Mouse (Mus musculus): ENCODE results near the gene Wdr41. TPM values are rescaled to one million over a fixed set of nuclear protein-coding genes. Genes with fewer than 3 reads are reported as not detected.
A peak's percentile ranks its signal among the peaks of the same experiment; 100 is the strongest.

Gene Wdr41
- total RNA-seq, 1 experiment from 2014 or later: 17.2 TPM

DNA sequence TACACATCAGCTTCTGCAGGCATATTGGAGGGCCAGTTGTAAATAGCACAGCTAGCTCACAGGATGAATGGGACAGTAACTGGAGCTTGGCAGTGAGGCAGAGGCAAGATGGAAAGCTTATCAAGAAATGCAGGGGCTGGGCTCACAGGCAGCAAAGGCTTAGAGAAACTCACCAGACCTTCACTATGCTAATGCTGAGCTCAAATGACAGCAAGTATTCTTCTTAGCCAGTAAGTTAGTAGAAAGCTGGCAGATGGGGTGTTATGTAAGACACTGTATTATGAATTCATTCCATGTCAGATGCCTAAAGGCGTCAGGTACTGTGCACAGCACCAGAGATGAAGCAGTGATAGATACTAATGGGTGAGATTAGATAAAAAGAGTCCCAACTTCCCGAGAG lies 58.6 kb downstream of the Wdr41 start:
- DNase-seq: no peak

DNA sequence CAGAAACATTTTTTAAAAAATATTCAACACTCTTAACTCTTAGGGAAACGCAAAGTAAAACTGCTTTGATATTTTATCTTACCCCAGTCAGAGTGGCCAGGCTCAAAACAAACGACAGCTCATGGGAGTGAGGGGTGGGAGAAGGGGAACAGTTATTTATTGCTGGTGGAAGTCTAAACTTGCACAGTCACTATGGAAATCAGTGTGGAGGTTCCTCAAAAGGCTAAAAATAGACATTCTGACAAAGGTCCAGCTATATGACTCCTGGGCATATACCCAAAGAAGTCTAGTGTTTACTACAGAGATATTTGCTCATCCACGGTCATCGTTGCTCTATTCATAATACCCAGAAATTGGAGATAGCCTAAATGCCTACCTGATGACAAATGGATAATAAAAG lies 62.1 kb downstream of the Wdr41 start:
- no peak for DNase-seq

DNA sequence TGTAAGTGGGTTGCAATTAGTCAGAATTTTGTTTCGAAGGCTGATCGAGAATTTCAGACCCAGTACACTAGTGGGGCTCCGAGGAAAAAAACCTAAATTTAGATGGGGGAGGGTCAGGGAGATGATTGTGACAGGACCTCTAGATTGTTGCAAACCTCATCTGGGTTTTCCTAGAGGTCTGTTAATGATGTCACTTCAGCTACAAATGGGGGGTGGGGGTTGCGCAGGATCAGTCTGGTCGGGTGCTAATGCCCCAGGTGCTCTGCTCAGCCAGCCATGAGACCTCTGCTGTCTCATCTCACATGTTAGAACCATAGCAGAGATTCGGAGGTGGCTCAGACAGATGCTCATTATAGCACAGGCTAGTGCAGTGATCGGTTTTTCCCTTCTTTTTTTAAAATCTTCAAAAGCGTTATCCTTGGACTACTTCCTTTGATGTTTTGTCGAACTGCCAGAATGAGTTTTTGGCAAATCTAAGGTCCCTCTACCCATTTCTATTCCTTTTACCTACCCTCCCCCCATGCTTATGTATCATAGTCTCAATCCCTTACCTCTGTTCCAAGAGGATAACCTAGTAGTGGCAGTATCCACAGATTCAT lies 64.1 kb downstream of the Wdr41 start:
- no peak for DNase-seq

DNA sequence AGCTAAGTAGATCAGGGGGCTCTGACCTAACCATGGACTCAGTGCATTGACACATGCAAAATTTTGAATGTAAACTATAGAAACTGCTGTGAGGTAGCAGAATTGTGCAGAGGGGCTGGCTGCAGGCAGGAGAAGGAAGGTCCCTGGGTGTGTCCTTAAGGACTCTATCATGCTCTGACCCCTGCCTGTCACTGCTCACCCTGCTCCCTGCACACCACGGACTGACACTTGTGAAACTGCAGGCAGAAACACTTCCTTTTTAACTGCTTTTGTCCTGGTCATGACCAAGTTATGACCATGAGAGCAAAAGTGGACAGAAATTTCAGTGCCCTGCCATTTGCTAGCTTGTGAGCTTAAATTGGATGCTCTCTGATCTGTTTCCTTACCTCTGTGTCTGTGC lies 68.0 kb downstream of the Wdr41 start:
- DNase-seq: no peak

DNA sequence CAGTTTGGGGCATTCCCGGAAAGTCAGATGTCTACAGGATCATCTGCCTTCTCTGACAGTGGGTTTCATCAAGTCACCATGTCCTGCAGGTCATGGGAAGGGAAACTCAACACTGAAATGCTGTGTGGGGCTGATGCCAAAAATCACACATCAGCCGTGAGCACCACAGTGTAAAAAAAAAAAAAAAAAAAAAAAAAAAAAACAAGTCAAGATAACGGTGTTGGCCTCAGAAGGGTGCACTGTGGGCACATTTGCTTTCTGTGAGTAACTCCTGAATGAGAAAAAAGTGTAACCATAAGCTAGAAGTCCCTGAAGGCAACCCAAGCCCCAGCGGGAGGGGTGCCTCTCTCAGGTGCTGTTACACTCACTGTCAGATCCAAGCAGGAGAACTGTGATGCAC lies 74.3 kb downstream of the Wdr41 start:
- no peak for DNase-seq

DNA sequence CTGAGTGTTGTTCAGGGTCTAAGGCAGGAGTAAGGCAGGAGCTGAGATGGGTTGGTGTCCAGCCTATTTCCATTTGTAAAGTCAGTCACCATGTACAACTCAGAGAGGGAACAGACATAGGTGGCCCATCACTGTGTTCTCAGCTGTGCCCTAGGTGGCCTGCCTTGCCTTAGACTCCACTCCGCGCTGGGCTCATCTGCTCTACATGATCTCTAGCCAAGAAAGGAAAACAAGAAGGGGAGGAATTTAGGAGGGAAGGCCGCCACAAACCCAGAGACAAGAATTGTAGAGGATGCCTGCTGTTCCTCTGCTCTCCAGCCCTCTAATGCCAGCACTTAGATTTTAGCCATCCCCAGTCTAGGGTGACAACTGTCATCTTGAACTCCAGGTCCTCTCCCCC lies 76.3 kb downstream of the Wdr41 start:
- DNase-seq: no peak

DNA sequence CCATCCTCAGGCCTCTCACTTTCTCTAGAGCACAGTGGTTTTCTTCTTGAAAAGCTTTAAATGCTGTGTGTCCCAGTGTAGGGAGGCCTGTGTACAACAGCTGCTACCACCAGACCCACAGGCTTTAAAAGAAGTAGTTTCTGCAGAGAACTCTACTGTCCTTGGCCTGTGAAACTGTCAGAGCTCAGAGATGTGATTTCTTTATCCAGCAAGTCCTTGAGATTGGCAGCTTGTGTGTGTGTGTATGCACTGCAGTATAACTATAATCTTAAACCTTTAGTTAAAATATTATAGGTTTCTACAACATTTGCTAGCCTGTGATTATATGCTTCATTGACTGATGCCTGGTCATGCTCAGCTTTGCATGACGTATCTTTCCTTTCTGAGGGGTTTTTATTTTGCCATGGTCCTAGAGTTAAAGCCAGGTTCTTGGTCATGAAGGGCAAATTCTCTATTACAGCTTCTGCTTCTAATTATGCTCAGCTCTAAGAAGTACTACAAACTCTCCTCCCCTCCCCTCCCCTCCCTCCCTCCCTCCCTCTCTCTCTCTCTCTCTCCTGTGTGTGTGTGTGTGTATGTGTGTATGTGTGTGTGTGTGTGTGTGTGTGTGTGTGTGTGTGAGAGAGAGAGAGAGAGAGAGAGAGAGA lies 79.7 kb downstream of the Wdr41 start:
- DNase-seq: no peak

DNA sequence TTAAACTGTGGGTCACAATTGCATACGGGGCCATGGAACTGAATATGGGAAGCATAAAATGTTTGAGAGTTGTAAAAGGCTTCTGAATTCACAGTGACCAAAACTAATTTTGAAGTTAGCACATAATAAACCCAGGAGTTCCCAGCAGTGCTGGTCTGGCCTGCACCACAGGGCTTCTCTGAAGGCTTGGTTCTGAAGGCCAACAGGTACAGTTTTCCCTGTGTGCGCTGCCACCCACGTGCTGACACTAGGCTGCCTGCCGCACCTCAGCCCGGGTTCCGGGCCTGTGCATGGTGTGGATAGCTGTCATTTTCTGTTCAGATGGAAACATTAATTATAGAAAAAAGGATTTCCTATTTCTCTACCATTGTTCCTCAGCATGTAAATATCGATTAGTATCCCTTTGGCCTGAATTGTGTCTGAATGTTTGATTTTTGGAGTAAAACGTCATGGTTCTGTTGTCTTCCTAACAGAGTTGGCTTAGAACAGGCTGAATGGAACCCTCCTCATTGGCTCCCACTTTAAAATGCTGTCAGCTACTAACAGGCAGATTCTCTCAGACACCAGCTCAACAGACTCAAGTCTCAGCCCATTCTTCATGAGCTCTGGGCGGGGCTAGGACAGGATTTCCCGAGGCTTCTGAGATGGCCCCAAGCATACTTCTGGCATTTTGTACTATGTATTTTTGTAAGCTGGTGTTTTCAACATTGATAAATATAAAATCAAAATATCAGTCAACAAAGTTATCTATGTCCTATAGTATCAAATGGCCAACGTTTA lies 80.5 kb downstream of the Wdr41 start:
- DNase-seq: no peak

DNA sequence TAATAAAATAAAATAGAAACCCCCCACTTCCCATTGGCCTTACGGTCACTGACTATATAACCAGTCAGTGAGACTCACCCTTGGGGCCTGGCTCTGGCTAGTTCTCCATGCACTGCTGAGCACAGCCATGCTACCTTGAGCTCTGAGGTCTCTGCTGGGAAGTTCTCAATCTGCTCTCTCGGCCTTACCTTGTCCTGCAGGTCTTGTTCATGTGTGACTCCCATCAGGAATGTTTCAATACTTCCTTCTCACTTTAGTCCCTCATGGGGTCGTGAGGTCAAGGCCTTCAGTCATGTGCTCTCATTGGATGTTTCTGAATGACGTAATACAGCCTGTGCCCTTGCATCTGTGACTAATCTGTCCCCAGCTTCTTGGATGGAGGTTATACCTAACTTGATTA lies 82.7 kb downstream of the Wdr41 start:
- DNase-seq: peak; percentile 39

DNA sequence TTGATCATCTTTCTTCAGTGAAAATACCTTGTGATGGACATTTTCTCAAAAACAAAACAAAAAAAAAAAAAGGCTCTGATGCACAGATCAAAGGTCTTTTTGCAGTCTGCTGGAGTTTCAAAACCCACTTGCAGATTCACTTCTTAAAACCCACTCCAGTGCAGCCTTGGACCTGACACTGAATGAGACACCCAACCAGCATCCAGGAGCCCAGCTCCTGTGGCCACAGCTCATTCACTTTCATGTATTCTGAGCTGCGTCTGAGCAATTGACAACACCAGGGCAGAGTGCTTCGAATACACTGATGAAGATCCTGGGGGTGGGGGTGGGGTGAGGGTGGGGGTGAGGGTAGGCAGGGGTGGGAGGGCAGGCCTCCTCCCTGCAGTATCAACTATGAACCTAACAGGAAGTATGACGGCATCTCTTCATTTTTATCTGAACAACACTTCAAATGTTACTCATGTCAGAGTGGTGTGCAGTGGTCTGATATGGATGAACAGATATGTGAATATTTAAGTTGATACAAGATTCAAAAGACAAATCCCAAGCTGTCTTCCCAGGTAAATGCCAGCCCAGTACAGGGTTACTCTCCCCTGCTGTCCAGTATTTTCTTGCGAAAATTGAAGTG lies 87.4 kb downstream of the Wdr41 start:
- no peak for DNase-seq

DNA sequence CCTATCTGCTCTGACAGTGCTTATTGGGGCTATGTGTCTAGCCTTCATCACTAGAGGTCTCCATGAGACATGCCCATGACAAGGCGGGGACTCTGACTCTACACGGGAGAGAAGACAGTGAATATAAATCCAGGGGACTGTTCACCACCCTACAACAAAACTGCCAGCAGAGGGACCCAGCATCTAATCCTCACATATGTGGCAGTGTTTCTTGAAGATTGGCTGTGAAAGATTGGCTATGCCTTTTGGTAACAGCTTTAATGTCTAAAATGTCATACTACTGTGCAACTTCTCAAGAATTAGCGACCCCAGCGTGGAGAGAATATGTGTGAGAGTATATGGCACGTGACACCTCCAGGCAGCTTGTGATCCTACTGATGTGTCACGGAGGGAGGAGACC lies 91.7 kb downstream of the Wdr41 start:
- DNase-seq: peak; percentile 38

DNA sequence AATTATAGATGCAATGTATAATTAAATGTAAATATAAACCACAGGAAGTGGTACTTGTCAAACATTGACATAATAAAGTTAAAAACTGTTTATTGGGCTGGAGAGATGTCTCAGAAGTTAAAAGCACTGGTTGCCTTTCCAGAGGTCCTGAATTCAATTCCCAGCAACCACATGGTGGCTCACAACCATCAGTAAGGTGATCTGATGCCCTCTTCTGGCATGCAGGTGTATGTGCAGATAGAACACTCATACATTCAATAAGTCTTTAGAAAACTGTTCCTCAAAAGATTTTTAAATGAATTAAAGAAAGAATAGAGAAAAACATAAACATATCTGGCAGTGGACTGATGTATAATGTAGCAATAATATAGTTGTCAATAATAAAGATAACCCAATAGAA lies 94.1 kb downstream of the Wdr41 start:
- no peak for DNase-seq

Other genes starting within 250 kb of the Wdr41 start
- gene Tbca, start 187.4 kb upstream of the Wdr41 start, total RNA-seq (2021): 209 and 213 TPM in 2 replicates
- gene Otp, start 100.7 kb upstream of the Wdr41 start, total RNA-seq (2021): not detected in 2 replicates